10 mouse cellular contexts compared by ENCODE assay signal in genomic region chr3:87765631-87766283, GRCm38 (mm10). TPM values are rescaled to one million over a fixed set of nuclear protein-coding genes. Genes with fewer than 3 reads are reported as not detected.
DNase-seq lines count a peak whose midpoint lies in the region; ATAC-seq lines count a peak whose summit lies in the region.
"Had no signal": no experiment of that assay in that cellular context is flagged by ENCODE, and none has a peak within 500 bp of the region (broad histone marks: within the 10 kb centered on the region; RNA-seq: fewer than 3 reads in every experiment).

No protein-coding gene starts in this region.

- H3K9me3 ChIP-seq in neural tube, embryonic 13.5 days = no peaks in the 10 kb centered on the region
- H3K9me3 ChIP-seq in intestine, embryonic 16.5 days (ENCODE audit: control insufficient read depth, low read length) = no peaks in the 10 kb centered on the region
- no peaks in the 10 kb centered on the region for H3K9me3 ChIP-seq in stomach, embryonic 16.5 days (replicated peaks; ENCODE audit: control insufficient read depth, low read length)

- H3K27ac ChIP-seq in neural tube, embryonic 13.5 days (replicated peaks) = peak overlapping the region; percentile 67
- H3K27ac ChIP-seq in intestine, embryonic 16.5 days (ENCODE audit: low read length) = peak overlapping the region; percentile 89
- peak overlapping the region; percentile 94 for H3K27ac ChIP-seq in stomach, embryonic 16.5 days (ENCODE audit: low read length)

- 71% methylated on average over 5 of the region's 5 CpGs for WGBS in neural tube, embryonic 13.5 days
- 72% methylated on average over 5 of the region's 5 CpGs for WGBS in intestine, embryonic 16.5 days
- WGBS in stomach, embryonic 16.5 days = 75% methylated on average over 5 of the region's 5 CpGs

- H3K27me3 ChIP-seq in neural tube, embryonic 13.5 days = peaks cover 52% of the 10 kb centered on the region
- H3K27me3 ChIP-seq in intestine, embryonic 16.5 days (replicated peaks; ENCODE audit: control insufficient read depth, insufficient read depth, low read length) = no peaks in the 10 kb centered on the region
- no peaks in the 10 kb centered on the region for H3K27me3 ChIP-seq in stomach, embryonic 16.5 days (ENCODE audit: control insufficient read depth, insufficient read depth, low read length)

- H3K4me3 ChIP-seq in neural tube, embryonic 13.5 days = no peak overlapping the region
- H3K4me3 ChIP-seq in intestine, embryonic 16.5 days (ENCODE audit: low read length) = peak overlapping the region; percentile 20; the same call in 1 of the 2 replicates
- H3K4me3 ChIP-seq in stomach, embryonic 16.5 days (replicated peaks; ENCODE audit: low read length) = peak overlapping the region; percentile 28; the same call in 1 of the 2 replicates

- peak overlapping the region; percentile 49; the same call in 1 of the 2 replicates for H3K9ac ChIP-seq in neural tube, embryonic 13.5 days
- H3K9ac ChIP-seq in intestine, embryonic 16.5 days (ENCODE audit: low read depth, low read length) = peak overlapping the region; percentile 62
- peak overlapping the region; percentile 48 for H3K9ac ChIP-seq in stomach, embryonic 16.5 days (ENCODE audit: low read length)

- no peak for ATAC-seq in neural tube, embryonic 13.5 days (ENCODE audit: low read depth)
- no peak for ATAC-seq in intestine, embryonic 16.5 days
- ATAC-seq in stomach, embryonic 16.5 days (ENCODE audit: insufficient read depth, low FRiP score) = no peak

- H3K4me2 ChIP-seq in neural tube, embryonic 13.5 days = peak overlapping the region; percentile 39; the same call in 1 of the 2 replicates
- H3K4me2 ChIP-seq in intestine, embryonic 16.5 days (ENCODE audit: low read depth, low read length) = peak overlapping the region; percentile 55
- peak overlapping the region; percentile 45 for H3K4me2 ChIP-seq in stomach, embryonic 16.5 days (ENCODE audit: low read depth, low read length)

- intact Hi-C loops in heart, postnatal 25 days (cut with DNase I) = loop anchor here (10.0 kb wide), 1 partner anchor 219 kb away; no protein-coding TSS in a partner anchor

- peak; percentile 42 to 60 for DNase-seq in heart, adult 18-20 months
- DNase-seq in heart, postnatal 25 days (ENCODE audit: low spot score) = no peak
- DNase-seq in neural tube, embryonic 10.5 days (ENCODE audit: extremely low spot score, low spot score) = no peak
- no peak for DNase-seq in natural killer cell, adult 2 months (ENCODE audit: low spot score in 2 of 2)
- no peak for DNase-seq in B cell, adult 2 months
- DNase-seq: cerebellum, adult 18-20 months had no signal

- H3K36me3 ChIP-seq in neural tube, embryonic 13.5 days = no peaks in the 10 kb centered on the region
- no peaks in the 10 kb centered on the region for H3K36me3 ChIP-seq in intestine, embryonic 16.5 days (ENCODE audit: control insufficient read depth, insufficient read depth, low read length)
- no peaks in the 10 kb centered on the region for H3K36me3 ChIP-seq in stomach, embryonic 16.5 days (ENCODE audit: control insufficient read depth, insufficient read depth, low read length)

- H3K4me1 ChIP-seq in neural tube, embryonic 13.5 days (replicated peaks) = peaks cover 30% of the 10 kb centered on the region
- peaks cover 61% of the 10 kb centered on the region for H3K4me1 ChIP-seq in intestine, embryonic 16.5 days (ENCODE audit: control insufficient read depth, insufficient read depth, low read length)
- peaks cover 45% of the 10 kb centered on the region for H3K4me1 ChIP-seq in stomach, embryonic 16.5 days (ENCODE audit: control insufficient read depth, insufficient read depth, low read length)

RNA-seq across cellular contexts. Expression of gene Lrrc71, which starts 17.3 kb away (rescaled TPM):
- total RNA-seq in heart, adult 18-20 months (2021) = under 1 TPM; 0.10 to 0.28 TPM
- total RNA-seq in heart, postnatal 25 days (2021) = under 1 TPM; 0.16 to 0.17 TPM
- polyA plus RNA-seq in neural tube, embryonic 13.5 days (2015; fragmentation: Nextera tagmentation; extraction: Ambion mirVana) = 0.40 and 0.50 TPM in 2 replicates
- polyA plus RNA-seq in intestine, embryonic 16.5 days (2015; fragmentation: Nextera tagmentation; extraction: Ambion mirVana) = 0.39 and 0.58 TPM in 2 replicates
- polyA plus RNA-seq in stomach, embryonic 16.5 days (2015; fragmentation: Nextera tagmentation; extraction: Ambion mirVana) = 0.63 and 1.0 TPM in 2 replicates

RNA-seq across cellular contexts. Expression of gene Ntrk1, which starts 29.2 kb away (rescaled TPM):
- under 1 TPM in 1 of 2 experiments, not detected in 1; 0.57 TPM for total RNA-seq in heart, adult 18-20 months (2021)
- total RNA-seq in heart, postnatal 25 days (2021) = under 1 TPM; 0.17 to 0.18 TPM
- polyA plus RNA-seq in neural tube, embryonic 13.5 days (2015; fragmentation: Nextera tagmentation; extraction: Ambion mirVana) = 219 and 314 TPM in 2 replicates
- polyA plus RNA-seq in intestine, embryonic 16.5 days (2015; fragmentation: Nextera tagmentation; extraction: Ambion mirVana) = 1.4 and 1.6 TPM in 2 replicates
- 1.4 and 2.0 TPM in 2 replicates for polyA plus RNA-seq in stomach, embryonic 16.5 days (2015; fragmentation: Nextera tagmentation; extraction: Ambion mirVana)
- polyA plus RNA-seq: C2C12 had no signal

RNA-seq across cellular contexts. Expression of gene Insrr, which starts 31.0 kb away (rescaled TPM):
- total RNA-seq in heart, adult 18-20 months (2021) = under 1 TPM in 1 of 2 experiments, not detected in 1; 0.10 TPM
- under 1 TPM in 1 of 2 experiments, not detected in 1; 0.08 TPM for total RNA-seq in heart, postnatal 25 days (2021)
- polyA plus RNA-seq in neural tube, embryonic 13.5 days (2015; fragmentation: Nextera tagmentation; extraction: Ambion mirVana) = 3.4 and 5.4 TPM in 2 replicates
- 0.27 and 0.39 TPM in 2 replicates for polyA plus RNA-seq in intestine, embryonic 16.5 days (2015; fragmentation: Nextera tagmentation; extraction: Ambion mirVana)
- polyA plus RNA-seq in stomach, embryonic 16.5 days (2015; fragmentation: Nextera tagmentation; extraction: Ambion mirVana) = 0.41 and 0.50 TPM in 2 replicates
- polyA plus RNA-seq: C2C12 had no signal

RNA-seq across cellular contexts. Expression of gene Pear1, which starts 58.3 kb away (rescaled TPM):
- 10 to 100 TPM; 14.0 to 15.6 TPM for total RNA-seq in heart, adult 18-20 months (2021)
- total RNA-seq in heart, postnatal 25 days (2021) = 10 to 100 TPM; 17.9 to 21.7 TPM
- 13.1 and 13.3 TPM in 2 replicates for polyA plus RNA-seq in neural tube, embryonic 13.5 days (2015; fragmentation: Nextera tagmentation; extraction: Ambion mirVana)
- polyA plus RNA-seq in intestine, embryonic 16.5 days (2015; fragmentation: Nextera tagmentation; extraction: Ambion mirVana) = 22.2 and 22.5 TPM in 2 replicates
- 22.6 and 25.5 TPM in 2 replicates for polyA plus RNA-seq in stomach, embryonic 16.5 days (2015; fragmentation: Nextera tagmentation; extraction: Ambion mirVana)

Comparison
In these comparisons a context has a peak if more than half of its experiments do, and no peak if none do; other contexts are left out.
1. DNase-seq: peak in heart, adult 18-20 months (2 of 2); none in heart, postnatal 25 days (single experiment), neural tube, embryonic 10.5 days (single experiment), natural killer cell, adult 2 months (0 of 2) and B cell, adult 2 months (0 of 2).
2. RNA of gene Ntrk1, which starts 29.2 kb away (polyA plus RNA-seq): 219 to 314 TPM in neural tube, embryonic 13.5 days; 1.4 to 2.0 TPM in stomach, embryonic 16.5 days and 1.4 to 1.6 TPM in intestine, embryonic 16.5 days; every median in the first group is over 10 times any median in the second.
3. Peak in every context shown above with its lines, with median percentiles within 50 percentile points of each other: H3K27ac ChIP-seq, H3K4me2 ChIP-seq and H3K9ac ChIP-seq.